Mouse (Mus musculus) gastrocnemius, postnatal 10 days (tissue): ENCODE measurements around the gene C5ar2. TPM values are rescaled to one million over a fixed set of nuclear protein-coding genes. Genes with fewer than 3 reads are reported as not detected.
A peak's percentile ranks its signal among the peaks of the same experiment; 100 is the strongest.

ENCODE experiments used
- DNase-seq: peaks from one replicate; pipeline ENCODE4 v3.0.0; 2021; ENCODE audit warnings: mixed read lengths
- total RNA-seq, 2 experiments: library from RNA; stranded (reverse); gene quantifications; 2 replicates each; pipeline ENCODE4 v1.2.3; 2021

C5ar2 gene
- total RNA-seq, 2 experiments from 2014 or later: 0.16 to 0.41 TPM

- no peak for DNase-seq
These were observed 45.4 kb downstream of the C5ar2 start for GRCm38 (mm10) chr7:16198540-16198939.

GRCm38 (mm10) chr7:16197166-16197565 lies 46.8 kb downstream of the C5ar2 start:
- DNase-seq: no peak

- no peak for DNase-seq
These were observed 47.3 kb downstream of the C5ar2 start for GRCm38 (mm10) chr7:16196616-16197015.

- no peak for DNase-seq
These were observed 50.3 kb downstream of the C5ar2 start for GRCm38 (mm10) chr7:16193702-16194101.

GRCm38 (mm10) chr7:16192315-16192714 lies 51.6 kb downstream of the C5ar2 start:
- peak; percentile 81 for DNase-seq

- DNase-seq: no peak
These were observed 56.5 kb downstream of the C5ar2 start for GRCm38 (mm10) chr7:16187494-16187893.

Other genes starting within 250 kb of the C5ar2 start
- 10 to 100 TPM in 1 of 2 experiments, 1 to 10 TPM in 1; 8.2 to 11.5 TPM for gene Bicra, start 196.2 kb downstream of the C5ar2 start, total RNA-seq
- gene Zfp541, start 182.3 kb downstream of the C5ar2 start, total RNA-seq: not detected
- gene Napa, start 145.7 kb downstream of the C5ar2 start, total RNA-seq: 100 to 1,000 TPM; 123 to 145 TPM
- gene Kptn, start 124.3 kb downstream of the C5ar2 start, total RNA-seq: 10 to 100 TPM; 12.0 to 13.1 TPM
- under 1 TPM; 0.75 to 0.86 TPM for gene Slc8a2, start 114.3 kb downstream of the C5ar2 start, total RNA-seq
- gene Meis3, start 69.1 kb downstream of the C5ar2 start, total RNA-seq: 1 to 10 TPM; 4.2 to 6.8 TPM
- 1 to 10 TPM; 5.8 to 7.6 TPM for gene Dhx34, start 22.1 kb downstream of the C5ar2 start, total RNA-seq
- 1 to 10 TPM; 3.2 to 3.3 TPM for gene C5ar1, start 15.4 kb upstream of the C5ar2 start, total RNA-seq
- gene Inafm1, start 29.5 kb upstream of the C5ar2 start, total RNA-seq: 10 to 100 TPM; 11.0 to 11.7 TPM
- gene Ccdc9, start 42.6 kb upstream of the C5ar2 start, total RNA-seq: 10 to 100 TPM; 34.0 to 47.6 TPM
- 1 to 10 TPM; 4.6 to 6.1 TPM for gene Bbc3, start 64.2 kb upstream of the C5ar2 start, total RNA-seq
- 10 to 100 TPM; 43.3 to 48.8 TPM for gene Sae1, start 143.7 kb upstream of the C5ar2 start, total RNA-seq
- gene Zc3h4, start 156.8 kb upstream of the C5ar2 start, total RNA-seq: 10 to 100 TPM; 33.2 to 37.9 TPM
- gene Tmem160, start 208.6 kb upstream of the C5ar2 start, total RNA-seq: 10 to 100 TPM; 18.8 to 18.9 TPM
- not detected for gene Npas1, start 233.6 kb upstream of the C5ar2 start, total RNA-seq